Mouse (Mus musculus) CD4-positive naive resting alpha-beta T cell, adult 57 days (primary cell): ENCODE results near the gene Zfp148. TPM values are rescaled to one million over a fixed set of nuclear protein-coding genes. Genes with fewer than 3 reads are reported as not detected.

Source experiments
- total RNA-seq: library from RNA; stranded (reverse); gene quantifications from one replicate; pipeline ENCODE4 v1.2.4, GENCODE M21; 2023

Zfp148 gene
- 80.8 TPM for total RNA-seq

GRCm38 (mm10) chr16:33379944-33380881, at the start of gene Zfp148:
TSS of gene Zfp148 (plus strand) at chr16:33380836.

GRCm38 (mm10) chr16:33516807-33517565, 136.3 kb downstream of the Zfp148 start, which contains the start of gene Slc12a8:
TSS of gene Slc12a8 (plus strand) at chr16:33517328.

Other genes starting within 250 kb of the Zfp148 start
- 27.3 TPM for gene Osbpl11, start 195.8 kb upstream of the Zfp148 start, total RNA-seq
- gene Snx4, start 129.4 kb upstream of the Zfp148 start, total RNA-seq = 50.3 TPM
- not detected for gene Slc12a8, start 136.5 kb downstream of the Zfp148 start, total RNA-seq